Mouse (Mus musculus) induced T-regulatory cell, adult 2 months (primary cell): Measurements from ENCODE around the gene Irs4.

Source experiments
- DNase-seq: peaks from one replicate; pipeline ENCODE4 v3.0.0-alpha.2; 2012; ENCODE audit warnings: low read depth

Irs4 gene

GRCm38 (mm10) chrX:141724937-141725918 lies at the start of gene Irs4:
Irs4 (minus strand) TSS chrX:141725263.
- DNase-seq, result no peak

GRCm38 (mm10) chrX:141750360-141750759 lies 25.3 kb upstream of the Irs4 start:
- no peak for DNase-seq

GRCm38 (mm10) chrX:141729570-141729969 lies 4.5 kb upstream of the Irs4 start:
- DNase-seq, result no peak

- DNase-seq, result no peak
Measured at GRCm38 (mm10) chrX:141724391-141724891, 622 bp downstream of the Irs4 start.

GRCm38 (mm10) chrX:141723936-141724335 lies 1.1 kb downstream of the Irs4 start:
- DNase-seq, result no peak

- DNase-seq, result no peak
Measured at GRCm38 (mm10) chrX:141721725-141722124, 3.3 kb downstream of the Irs4 start.
